Mouse (Mus musculus): ENCODE results near the gene Rasal1. TPM values are rescaled to one million over a fixed set of nuclear protein-coding genes. Genes with fewer than 3 reads are reported as not detected.
A peak's percentile ranks its signal among the peaks of the same experiment; 100 is the strongest.

The Rasal1 gene
- total RNA-seq (2021): 100 to 1,000 TPM in 1 of 2 experiments, 10 to 100 TPM in 1; 92.7 to 100 TPM

DNA sequence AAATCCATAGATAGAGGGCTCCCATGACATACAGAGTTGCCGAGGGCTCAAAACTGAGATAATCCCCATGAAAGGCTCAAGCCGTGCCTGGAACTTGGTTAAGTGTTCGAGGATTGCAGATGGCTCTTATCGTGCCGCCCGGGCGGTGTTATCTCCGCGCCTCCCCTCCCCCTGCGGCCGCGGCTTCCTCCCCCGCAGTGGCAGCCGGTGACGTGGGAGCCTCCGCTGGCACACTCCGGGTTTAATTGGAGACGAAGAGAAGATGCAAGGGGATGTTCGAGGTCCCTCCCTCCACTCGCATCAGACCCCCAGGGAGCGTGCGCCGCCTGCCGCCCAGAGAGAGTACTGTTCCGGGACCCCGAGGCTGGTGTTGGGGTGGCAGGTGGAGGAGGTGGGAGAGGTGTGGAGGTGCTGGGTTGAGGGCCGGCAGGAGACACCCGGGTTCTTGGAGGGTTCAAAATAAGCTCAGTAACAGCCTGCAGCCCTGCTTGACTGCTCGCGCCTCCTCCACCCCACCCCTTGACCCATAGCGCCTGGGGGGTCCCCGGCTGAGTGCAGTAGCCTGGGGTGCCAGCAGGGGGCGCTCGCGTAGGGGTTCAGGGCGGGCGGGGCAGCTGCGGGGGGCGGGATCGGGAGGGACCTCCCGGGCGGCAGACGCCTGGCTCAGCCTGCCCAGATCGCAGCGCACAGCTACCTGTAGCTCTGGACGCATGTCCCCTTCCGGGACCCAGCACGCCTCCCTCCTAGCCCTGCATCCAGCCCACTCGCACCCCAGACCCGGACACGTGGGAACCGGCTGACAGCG is at the start of gene Rasal1:
TSS of gene Rasal1 (plus strand) at position 244 of the 805 bp plus-strand sequence.
- peak; percentile 77 to 80 for DNase-seq (ENCODE audit: extremely low spot score in 1 of 2, low spot score in 1 of 2)

GRCm38 (mm10) chr5:120599625-120600024 is 49.0 kb upstream of the Rasal1 start:
- no peak for DNase-seq (ENCODE audit: extremely low spot score in 1 of 2, low spot score in 1 of 2)

GRCm38 (mm10) chr5:120600946-120601668 is 47.5 kb upstream of the Rasal1 start:
- no peak for DNase-seq (ENCODE audit: extremely low spot score in 1 of 2, low spot score in 1 of 2)

GRCm38 (mm10) chr5:120602210-120602609 is 46.4 kb upstream of the Rasal1 start:
- DNase-seq (ENCODE audit: extremely low spot score in 1 of 2, low spot score in 1 of 2): no peak

GRCm38 (mm10) chr5:120603515-120603914 is 45.1 kb upstream of the Rasal1 start:
- DNase-seq (ENCODE audit: extremely low spot score in 1 of 2, low spot score in 1 of 2): no peak

DNA sequence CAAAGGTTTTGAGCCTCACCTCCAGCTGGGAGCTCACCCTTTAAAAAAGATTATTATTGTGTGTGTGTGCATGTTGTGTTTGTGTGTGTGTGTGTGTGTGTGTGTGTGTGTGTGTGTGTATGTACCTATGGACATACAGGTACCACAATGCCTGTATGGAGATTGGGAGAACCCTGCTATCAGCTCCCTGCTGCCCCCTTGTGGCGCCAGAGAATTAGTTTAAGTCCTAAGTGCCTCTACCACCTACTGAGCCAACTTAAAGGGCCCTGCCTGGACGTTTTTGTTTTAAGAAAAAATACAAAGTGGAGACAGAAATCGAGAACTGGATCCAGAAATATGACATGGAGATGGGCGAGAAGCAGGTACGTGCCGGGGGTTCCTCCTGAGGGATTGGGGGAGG is 43.8 kb upstream of the Rasal1 start:
- peak; percentile 78 to 94 for DNase-seq (ENCODE audit: extremely low spot score in 1 of 2, low spot score in 1 of 2)

DNA sequence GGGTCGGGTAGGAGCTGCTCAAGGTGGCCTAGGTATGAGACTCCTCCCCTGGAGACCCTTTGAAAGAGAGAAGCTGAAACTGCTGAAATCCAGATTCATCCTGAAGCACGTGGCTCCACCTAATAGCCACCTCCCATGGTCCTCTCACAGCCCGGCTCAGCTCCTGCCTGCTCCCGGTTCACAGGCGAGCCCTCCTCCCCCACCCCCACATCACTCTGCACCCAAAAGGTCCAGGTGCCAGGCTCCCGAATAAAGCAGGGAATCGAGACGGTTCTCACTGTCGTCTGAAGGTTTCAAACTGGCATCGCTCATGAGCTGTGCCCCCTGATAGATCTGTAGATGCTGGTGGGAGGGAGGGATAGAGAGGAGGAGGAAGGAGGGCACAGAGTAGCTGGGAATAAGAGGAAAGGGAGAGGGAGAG is 43.4 kb upstream of the Rasal1 start:
- no peak for DNase-seq (ENCODE audit: extremely low spot score in 1 of 2, low spot score in 1 of 2)

GRCm38 (mm10) chr5:120605688-120606087 is 42.9 kb upstream of the Rasal1 start:
- peak; percentile 76 to 98 for DNase-seq (ENCODE audit: extremely low spot score in 1 of 2, low spot score in 1 of 2)

DNA sequence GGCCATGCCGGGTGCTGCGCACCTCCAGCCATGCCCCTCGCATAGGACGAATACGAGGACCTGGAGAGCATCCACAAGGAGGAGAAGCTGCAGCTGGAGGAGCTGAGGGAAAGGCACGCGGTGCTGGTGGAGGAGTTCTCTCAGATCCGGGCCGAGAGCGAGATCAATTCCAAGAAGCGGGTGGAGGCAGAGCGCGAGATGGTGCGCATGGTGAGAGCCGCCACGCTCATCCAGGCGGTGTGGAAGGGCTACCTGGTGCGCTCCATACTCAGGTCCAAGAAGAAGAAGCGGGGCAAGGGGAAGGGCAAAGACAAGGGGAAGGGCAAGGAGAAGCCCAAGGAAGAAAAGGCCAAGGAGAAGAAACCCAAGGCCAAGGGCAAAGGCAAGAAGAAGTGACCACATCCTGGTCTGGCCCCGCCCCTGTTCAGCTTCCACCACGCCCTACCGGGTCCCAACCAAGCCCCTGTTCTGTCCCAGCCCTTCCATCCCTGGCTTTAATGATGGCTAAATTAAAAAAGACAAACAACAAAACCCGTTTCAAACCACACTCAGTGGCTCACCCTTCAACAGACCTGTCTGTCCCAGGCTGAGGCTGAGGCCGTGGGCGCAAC is 41.9 kb upstream of the Rasal1 start:
- DNase-seq (ENCODE audit: extremely low spot score in 1 of 2, low spot score in 1 of 2): no peak

DNA sequence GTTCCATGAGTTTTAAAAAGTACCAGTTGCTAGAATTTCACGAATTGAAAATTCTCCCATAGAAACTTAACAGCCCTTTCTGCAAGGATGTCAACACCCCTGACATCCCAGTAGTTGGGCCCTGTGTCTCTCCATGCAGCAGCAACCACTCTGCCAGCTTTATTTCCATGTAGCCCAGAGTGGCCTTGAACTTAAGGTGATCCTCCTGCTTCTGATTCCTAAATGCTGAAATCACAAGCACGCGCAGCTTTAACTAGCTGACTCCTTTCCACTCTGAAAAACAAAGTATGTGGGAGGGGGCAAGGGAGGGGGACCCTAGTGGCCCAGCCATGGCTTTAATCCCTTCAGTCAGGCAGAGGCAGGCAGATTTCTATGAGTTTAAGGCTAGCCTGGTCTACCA is 41.3 kb upstream of the Rasal1 start:
- no peak for DNase-seq (ENCODE audit: extremely low spot score in 1 of 2, low spot score in 1 of 2)

DNA sequence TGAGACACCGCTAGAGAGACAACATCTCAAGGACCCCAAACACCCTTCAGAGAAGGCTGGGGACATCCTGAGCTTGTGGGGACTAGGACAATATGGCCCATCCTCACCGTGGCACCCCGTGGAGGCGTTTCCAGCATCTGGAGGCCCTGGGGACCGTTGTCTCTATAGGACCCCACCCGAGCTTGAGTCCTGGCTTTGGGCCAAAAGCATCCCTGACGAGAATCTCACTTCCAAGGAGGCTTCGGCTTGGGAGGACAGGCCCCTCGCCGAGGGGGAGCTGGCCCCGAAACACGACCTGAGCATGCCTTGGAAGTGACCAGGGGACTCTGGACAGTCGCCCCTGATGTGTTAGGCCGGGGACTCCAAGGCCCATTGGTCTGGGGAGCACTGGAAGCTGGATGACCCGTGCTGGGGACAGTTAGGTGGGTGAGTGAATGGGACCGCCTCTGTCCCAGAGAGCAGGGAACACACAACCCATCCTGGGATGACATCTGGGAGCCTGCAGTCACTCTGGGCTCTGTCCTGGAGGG is 39.3 kb upstream of the Rasal1 start:
- no peak for DNase-seq (ENCODE audit: extremely low spot score in 1 of 2, low spot score in 1 of 2)

- no peak for DNase-seq (ENCODE audit: extremely low spot score in 1 of 2, low spot score in 1 of 2)
These were observed 37.7 kb upstream of the Rasal1 start for GRCm38 (mm10) chr5:120610906-120611305.

DNA sequence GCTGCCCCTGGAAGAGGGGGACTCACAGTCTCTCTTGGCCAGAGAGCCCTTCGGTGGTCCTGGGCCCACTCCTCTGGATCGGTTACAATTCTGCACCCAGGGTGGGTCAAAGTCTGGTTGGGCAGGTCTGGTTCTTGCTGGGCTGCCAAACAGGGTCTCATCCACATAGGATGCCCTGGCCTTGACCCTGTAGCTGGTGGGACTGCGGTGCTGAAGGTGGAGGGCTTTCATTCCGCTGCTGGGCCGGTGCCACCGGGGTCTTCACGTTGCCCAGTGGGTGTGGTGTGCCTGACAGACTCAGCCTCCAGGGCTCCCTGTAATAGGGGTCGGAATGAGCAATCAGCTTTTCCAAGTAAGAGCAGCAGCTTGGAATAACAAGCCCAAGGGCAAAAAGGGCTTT is 37.2 kb upstream of the Rasal1 start:
- no peak for DNase-seq (ENCODE audit: extremely low spot score in 1 of 2, low spot score in 1 of 2)

DNA sequence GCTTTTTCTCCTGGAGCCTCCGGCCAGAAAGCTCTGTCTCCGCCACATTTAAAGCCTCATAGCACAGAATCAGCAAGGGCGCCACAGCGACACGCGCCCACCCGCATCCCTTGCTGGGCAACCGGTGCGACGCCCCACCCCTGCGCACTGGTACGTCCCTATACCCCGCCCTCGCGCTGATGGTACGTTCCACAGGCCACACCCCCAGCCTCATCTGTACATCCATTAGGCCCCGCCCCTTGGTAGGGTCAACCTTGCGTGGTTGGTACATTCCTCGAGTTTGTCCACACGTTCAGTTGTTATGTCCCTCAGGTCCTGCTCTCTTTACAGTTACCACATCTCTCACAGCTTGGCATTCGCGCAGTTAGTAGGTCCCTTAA is 36.2 kb upstream of the Rasal1 start, which contains the start of the genes Rita1 and Ddx54:
TSS of gene Rita1 (minus strand) at position 148 of the 380 bp plus-strand sequence.
TSS of gene Ddx54 (plus strand) at position 298 of the 380 bp plus-strand sequence.
- DNase-seq (ENCODE audit: extremely low spot score in 1 of 2, low spot score in 1 of 2): peak in 1 of 2 experiments; percentile 98

GRCm38 (mm10) chr5:120612822-120613604 is 35.6 kb upstream of the Rasal1 start:
- peak; percentile 96 to 99 for DNase-seq (ENCODE audit: extremely low spot score in 1 of 2, low spot score in 1 of 2)

GRCm38 (mm10) chr5:120615903-120616302 is 32.7 kb upstream of the Rasal1 start:
- DNase-seq (ENCODE audit: extremely low spot score in 1 of 2, low spot score in 1 of 2): no peak

DNA sequence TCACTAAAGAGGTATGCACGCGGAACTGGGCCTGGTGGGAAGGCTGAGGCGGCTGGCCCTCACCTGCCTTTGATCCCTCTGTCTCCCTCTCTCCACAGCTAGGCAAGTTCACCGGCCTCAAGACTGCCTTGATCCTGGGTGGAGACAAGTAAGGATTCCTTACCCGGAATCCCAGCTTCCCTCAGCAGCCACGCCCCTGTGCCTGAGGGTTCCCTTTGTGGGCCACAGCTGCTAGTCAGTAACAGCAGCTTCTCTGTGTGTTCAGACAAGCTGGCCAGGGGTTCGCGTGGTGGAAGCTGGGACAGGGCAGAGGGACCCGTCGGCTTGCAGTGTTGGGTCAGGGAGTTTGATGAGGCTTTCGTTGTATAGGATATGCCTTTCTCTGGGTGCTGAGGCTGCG is 29.8 kb upstream of the Rasal1 start:
- DNase-seq (ENCODE audit: extremely low spot score in 1 of 2, low spot score in 1 of 2): no peak

GRCm38 (mm10) chr5:120619201-120619600 is 29.4 kb upstream of the Rasal1 start:
- DNase-seq (ENCODE audit: extremely low spot score in 1 of 2, low spot score in 1 of 2): peak; percentile 68 to 89

GRCm38 (mm10) chr5:120620375-120621077 is 28.1 kb upstream of the Rasal1 start:
- DNase-seq (ENCODE audit: extremely low spot score in 1 of 2, low spot score in 1 of 2): peak; percentile 88 to 96

Measured in layer of hippocampus, postnatal 25 days (tissue).